Mouse (Mus musculus) E14TG2a.4 (cell line): ENCODE results near the gene Prdm11.

Experiments
- CTCF ChIP-seq: conservative IDR thresholded peaks from 2 replicates; pipeline ENCODE4 v1.5.1; 2014; ENCODE audit warnings: low read length
- NANOG ChIP-seq: IDR thresholded peaks from 2 replicates; pipeline ENCODE4 v1.6.1; 2014; ENCODE audit warnings: borderline replicate concordance, low read length, mixed read lengths
- POU5F1 ChIP-seq: IDR thresholded peaks from 2 replicates; pipeline ENCODE4 v1.6.1; 2014; ENCODE audit warnings: low read length, borderline replicate concordance

GRCm38 (mm10) chr2:93007967-93008685, 37.8 kb downstream of the Prdm11 start:
- TF ChIP-seq CTCF (no peak), POU5F1 (no peak), NANOG (no peak)
